Mouse (Mus musculus) cortical plate, adult 2 months (tissue): Measurements from ENCODE around the gene Lrrc8d.

Source experiments
- CTCF ChIP-seq: fragments of 200-500 bp; IDR thresholded peaks from 2 replicates; pipeline ENCODE4 v1.5.1; 2011; ENCODE audit warnings: mild to moderate bottlenecking, control low read depth, low read length; ENCODE audit not compliant: insufficient read depth; ENCODE audit errors: extremely low read depth
- POLR2A ChIP-seq: fragments of 200-500 bp; IDR thresholded peaks from 2 replicates; pipeline ENCODE4 v1.6.1; 2011; ENCODE audit warnings: mild to moderate bottlenecking, low read length, control low read depth; ENCODE audit not compliant: insufficient read depth; ENCODE audit errors: extremely low read depth

DNA sequence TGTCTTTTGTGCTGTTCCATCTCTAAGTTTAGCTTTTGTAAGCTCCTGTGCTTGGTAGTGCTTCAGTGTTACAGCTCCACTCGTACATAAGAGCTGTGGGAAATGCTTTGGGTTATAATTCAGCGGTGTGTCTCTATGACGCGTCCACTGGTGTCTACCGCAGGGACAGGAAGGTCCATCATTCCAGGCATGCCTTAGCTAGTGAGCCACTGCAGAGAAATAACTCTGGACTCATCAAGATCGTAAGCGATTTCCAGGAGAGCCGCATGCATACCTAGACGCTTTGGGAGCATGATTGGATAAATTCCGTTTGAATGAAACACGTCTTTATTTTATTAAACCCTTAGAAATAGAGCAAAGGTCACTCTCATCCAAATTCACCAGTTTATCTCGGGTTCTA, 106.2 kb downstream of the Lrrc8d start:
- TF ChIP-seq POLR2A (no peak), CTCF (no peak)
